Mouse (Mus musculus): ENCODE measurements around the gene Zfp462.

Zfp462 gene

DNA sequence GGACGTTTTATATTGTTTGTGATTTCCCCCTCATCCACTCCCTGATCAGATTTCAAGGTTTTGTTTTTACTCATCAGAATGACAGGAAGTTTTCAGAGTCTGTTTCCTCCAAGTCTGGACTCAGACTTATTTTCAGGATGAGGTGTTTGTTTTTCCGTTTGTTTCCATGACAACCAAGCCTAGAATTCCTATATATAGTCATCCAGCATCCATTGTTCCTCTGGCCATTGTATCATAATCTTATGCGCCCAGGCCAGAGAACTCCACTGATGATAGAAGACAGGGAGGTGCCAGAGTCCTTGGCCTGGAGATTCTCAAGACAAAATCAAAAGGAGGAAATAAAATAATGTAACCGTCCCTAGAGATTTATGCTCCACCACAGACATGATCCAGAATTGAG is 97.7 kb downstream of the Zfp462 start:
- in situ Hi-C loops (cut with MboI, MseI), result no loop called here

- in situ Hi-C loops (cut with MboI, MseI), result no loop called here
These were observed 102.4 kb downstream of the Zfp462 start for GRCm38 (mm10) chr4:55047266-55047665.

DNA sequence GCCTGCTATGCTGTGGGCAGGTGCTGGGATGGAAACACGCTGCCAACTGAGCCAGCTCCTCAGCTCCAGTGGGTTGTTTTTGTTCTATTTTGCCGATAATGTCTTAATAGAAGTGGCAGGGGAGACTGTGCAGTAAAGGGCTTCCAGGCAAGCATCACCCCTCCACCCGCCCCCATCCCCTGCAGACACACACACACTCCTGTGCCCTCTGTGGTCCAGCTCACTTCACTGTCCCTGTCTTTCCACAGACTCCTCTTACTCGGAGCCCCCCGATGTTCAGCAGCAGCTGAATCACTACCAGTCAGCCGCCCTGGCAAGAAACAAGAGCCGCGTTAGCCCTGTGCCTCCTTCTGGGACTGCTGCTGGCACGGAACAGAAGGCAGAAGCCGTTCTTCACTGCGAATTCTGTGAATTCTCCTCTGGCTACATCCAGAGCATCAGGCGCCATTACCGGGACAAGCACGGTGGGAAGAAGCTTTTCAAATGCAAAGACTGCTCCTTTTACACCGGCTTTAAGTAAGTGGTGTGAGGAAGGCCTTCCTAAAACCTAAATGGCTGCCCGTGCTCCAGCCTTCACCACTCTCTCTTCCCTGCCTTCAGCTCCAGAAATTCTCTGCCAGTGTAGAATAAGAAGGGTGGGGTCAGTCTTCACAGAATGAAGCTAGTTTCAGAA is 105.2 kb downstream of the Zfp462 start:
- in situ Hi-C loops (cut with MboI, MseI), result no loop called here

GRCm38 (mm10) chr4:55051345-55051744 is 106.5 kb downstream of the Zfp462 start:
- in situ Hi-C loops (cut with MboI, MseI), result no loop called here

DNA sequence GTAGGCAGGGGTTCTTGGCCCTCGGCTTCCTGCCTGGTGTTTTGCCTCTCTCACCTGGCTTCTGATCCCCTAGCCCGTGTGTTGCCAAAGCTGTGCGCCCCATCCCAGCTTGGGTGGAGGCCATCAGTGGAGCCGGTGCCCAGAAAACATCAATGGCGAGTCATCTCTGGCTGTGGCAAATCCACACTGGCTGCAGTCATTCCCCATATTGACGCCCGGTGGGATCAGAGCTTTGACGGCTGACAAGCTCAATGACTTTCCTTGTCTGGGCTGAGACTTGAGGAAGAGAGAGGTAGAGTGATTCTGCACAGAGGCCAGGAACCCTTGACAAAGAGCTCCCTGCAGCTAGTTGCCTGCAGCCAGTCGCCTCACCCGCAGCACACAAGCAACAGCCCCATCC is 107.8 kb downstream of the Zfp462 start:
- in situ Hi-C loops (cut with MboI, MseI), result no loop called here

- in situ Hi-C loops (cut with MboI, MseI), result no loop called here
These were observed 113.0 kb downstream of the Zfp462 start for GRCm38 (mm10) chr4:55057666-55058455.

DNA sequence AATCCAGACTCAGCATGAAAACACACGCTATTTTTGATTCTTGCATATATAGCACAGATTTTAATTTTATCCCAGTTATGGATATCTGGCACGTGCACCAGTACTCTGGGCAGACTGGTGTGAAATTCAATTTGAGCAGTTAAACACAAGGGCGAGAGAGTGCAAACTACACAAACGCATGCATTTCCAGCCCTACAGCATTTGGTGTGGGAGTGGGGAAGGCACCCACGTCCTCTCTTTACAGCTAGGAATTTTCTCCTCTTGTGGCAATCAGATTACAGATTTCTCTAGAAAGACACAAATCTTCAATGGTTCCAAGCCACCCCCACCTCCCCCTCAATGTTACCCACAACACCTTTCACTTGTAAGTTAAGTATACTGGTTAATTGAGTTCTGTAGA is 114.1 kb downstream of the Zfp462 start:
- in situ Hi-C loops (cut with MboI, MseI), result no loop called here

GRCm38 (mm10) chr4:55066341-55067170 is 121.7 kb downstream of the Zfp462 start:
- in situ Hi-C loops (cut with MboI, MseI), result no loop called here

- in situ Hi-C loops (cut with MboI, MseI), result no loop called here
These were observed 126.7 kb downstream of the Zfp462 start for GRCm38 (mm10) chr4:55071535-55071934.

DNA sequence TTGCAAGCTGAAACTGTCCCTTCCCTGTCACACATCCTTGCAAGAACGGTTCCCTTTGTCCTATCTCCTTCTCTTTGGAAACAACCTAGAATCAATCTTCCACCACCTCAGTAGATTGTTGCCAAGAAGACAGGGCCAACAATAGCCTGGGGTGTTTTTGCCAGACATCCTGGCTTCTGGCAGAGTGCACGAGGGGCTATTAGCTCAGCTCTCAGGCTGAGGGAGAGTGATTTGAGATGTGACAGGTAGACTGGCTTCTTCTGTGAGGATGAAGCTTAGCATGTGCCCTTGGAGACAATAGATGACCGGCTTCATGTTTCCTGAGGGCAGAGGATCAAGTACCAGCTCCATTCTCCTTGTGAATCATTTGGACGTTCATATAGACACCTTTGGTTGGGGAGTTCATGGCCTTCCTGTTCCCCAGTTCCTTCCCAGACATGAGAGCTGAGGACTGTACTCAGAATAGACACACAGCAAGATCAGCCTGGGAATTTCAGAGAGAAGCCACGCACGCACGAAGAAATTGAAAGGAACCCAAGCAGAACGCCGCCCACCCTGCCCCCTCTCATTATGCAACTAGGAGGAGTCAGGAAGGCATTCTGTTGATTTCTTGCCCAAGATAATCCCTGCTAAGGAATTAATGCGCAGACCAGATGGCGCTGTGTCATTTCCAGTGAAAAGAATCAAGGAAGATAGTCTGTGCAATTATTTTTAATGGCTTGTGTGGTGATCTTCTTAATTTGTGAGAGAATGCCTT is 132.5 kb downstream of the Zfp462 start:
- in situ Hi-C loops (cut with MboI, MseI), result no loop called here

GRCm38 (mm10) chr4:55077902-55078716 is 133.3 kb downstream of the Zfp462 start:
- in situ Hi-C loops (cut with MboI, MseI), result no loop called here

- in situ Hi-C loops (cut with MboI, MseI), result no loop called here
These were observed 134.2 kb downstream of the Zfp462 start for GRCm38 (mm10) chr4:55079056-55079455.

- in situ Hi-C loops (cut with MboI, MseI), result no loop called here
These were observed 139.3 kb downstream of the Zfp462 start for GRCm38 (mm10) chr4:55084080-55084688.

DNA sequence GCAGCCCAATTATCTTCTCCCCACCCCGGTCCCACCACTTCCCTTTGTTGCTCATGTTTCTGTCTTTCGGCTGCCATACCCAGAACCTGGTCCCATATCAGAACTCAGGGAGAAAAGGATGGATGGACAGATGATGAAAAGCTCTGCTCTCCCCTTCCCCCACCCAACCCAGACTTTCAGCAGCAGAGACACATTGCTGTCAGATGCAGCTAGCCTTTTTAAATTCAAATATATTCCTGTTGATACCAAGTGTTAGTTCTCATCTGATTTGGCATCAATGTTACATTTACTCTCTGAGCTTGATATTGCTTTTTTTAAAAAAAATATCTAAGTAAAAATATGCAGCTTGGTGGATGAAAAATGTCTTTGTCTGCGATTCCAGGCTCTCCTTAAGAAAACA is 143.3 kb downstream of the Zfp462 start:
- in situ Hi-C loops (cut with MboI, MseI), result no loop called here

DNA sequence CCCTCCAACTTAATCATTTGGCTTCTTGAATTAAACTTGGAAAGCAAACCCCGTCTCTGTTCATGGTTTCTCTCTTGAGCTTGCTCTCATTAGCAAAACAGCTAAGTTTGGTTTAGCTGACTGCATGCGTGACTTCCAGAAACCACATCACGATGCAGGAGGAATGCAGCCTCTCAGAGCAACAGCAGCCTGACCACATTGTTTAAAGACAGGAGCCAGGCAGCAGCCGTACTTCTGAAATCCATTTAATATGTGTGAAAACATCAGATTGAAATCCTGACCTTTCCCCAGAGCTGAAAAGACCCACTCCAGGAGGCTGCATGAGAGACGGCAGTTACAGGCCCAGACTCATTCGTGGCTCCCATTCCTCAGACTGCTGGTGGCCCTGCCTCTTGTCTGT is 144.1 kb downstream of the Zfp462 start:
- in situ Hi-C loops (cut with MboI, MseI), result no loop called here

DNA sequence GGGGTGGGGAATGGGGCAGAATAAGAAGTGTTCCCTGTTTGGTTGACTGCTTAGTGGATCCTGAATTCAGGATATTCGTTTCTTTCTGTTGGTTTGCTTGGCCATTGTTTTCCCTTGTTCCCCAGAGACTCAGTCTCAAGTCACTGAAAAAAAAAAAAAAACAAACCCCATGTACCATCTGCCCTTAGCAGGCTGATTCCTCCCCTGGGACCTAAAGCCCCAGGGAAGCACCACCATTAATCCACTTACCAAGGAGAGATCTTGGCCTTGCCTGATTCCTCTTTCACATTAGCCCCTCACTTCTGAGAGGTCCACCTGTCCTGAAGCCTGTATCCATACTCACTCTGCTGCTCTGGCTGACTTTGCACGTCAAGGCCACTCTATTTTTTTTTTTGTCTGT is 152.3 kb downstream of the Zfp462 start:
- in situ Hi-C loops (cut with MboI, MseI), result no loop called here

DNA sequence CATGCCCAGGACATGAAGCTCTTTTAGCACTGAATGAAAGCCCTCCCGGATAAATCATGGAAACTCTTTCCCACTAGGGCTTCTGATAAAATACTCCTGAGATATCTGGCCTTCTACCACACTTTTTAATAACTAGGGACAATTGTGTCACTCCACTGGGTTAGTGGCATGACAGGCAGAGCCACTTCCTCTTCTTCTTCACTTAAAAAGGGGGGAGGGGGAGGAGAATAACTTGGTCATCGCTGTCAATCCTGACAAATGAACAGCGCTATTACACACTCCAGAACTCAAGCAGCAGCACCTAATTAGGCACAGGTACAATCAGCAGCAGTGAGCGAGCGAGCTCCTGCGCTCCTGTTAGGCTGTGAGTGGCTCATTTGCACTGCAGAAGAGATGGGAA is 153.5 kb downstream of the Zfp462 start:
- in situ Hi-C loops (cut with MboI, MseI), result no loop called here

- in situ Hi-C loops (cut with MboI, MseI), result no loop called here
These were observed 156.0 kb downstream of the Zfp462 start for GRCm38 (mm10) chr4:55100851-55101250.

DNA sequence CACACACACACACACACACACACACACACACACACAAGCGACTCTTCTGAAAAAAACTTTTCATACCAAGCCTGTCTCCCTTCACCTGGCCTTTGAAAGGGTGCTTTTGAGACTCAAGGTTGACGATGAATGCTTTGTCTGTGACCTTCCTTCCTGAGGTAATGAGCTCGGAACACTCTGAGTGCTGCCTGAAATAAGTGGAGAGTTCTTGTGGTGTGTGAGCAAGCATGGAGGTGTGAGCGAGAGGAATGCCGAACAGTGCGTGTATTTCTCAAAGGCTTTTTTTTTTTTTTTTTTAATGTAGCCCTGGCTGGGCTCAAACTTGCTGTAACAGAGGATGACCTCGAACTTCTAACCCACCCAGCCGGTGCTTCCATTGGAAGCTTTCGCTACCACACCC is 156.8 kb downstream of the Zfp462 start:
- in situ Hi-C loops (cut with MboI, MseI), result no loop called here

GRCm38 (mm10) chr4:55102382-55102781 is 157.5 kb downstream of the Zfp462 start:
- in situ Hi-C loops (cut with MboI, MseI), result no loop called here
